Mouse (Mus musculus): ENCODE data around the gene Zbtb48. TPM values are rescaled to one million over a fixed set of nuclear protein-coding genes. Genes with fewer than 3 reads are reported as not detected.
"Not testable (repeated sequence)": the region's sequence is repeated elsewhere in the genome, so short reads cannot be mapped to it uniquely, and the experiment has no call there.

Zbtb48 gene
- polyA plus RNA-seq, 1 experiment from 2014 or later = 21.4 TPM

GRCm38 (mm10) chr4:152044609-152045008 lies 17.1 kb upstream of the Zbtb48 start:
- H3K9ac ChIP-seq = no peak overlapping the region

GRCm38 (mm10) chr4:152043171-152043570 lies 15.7 kb upstream of the Zbtb48 start:
- Histone ChIP-seq H3K9me3 (no peaks in the 10 kb centered on the region), H3K27me3 (no peaks in the 10 kb centered on the region), H3K4me2 (replicated peaks) (no peak overlapping the region), H3K9ac (no peak overlapping the region), H3K27ac (no peak overlapping the region), H3K4me3 (no peak overlapping the region), H3K36me3 (peaks cover 72% of the 10 kb centered on the region), H3K4me1 (peaks cover 19% of the 10 kb centered on the region)
- ATAC-seq (ENCODE audit: low FRiP score, low read depth) = no peak
- WGBS = 81% methylated on average over 3 of the region's 3 CpGs

More at GRCm38 (mm10) chr4:152044609-152045008, 17.1 kb upstream of the Zbtb48 start:
- no peak overlapping the region for H3K4me2 ChIP-seq (replicated peaks)
- H3K9me3 ChIP-seq = no peaks in the 10 kb centered on the region
- 72% methylated on average over 6 of the region's 6 CpGs for WGBS
- no peak for ATAC-seq (ENCODE audit: low FRiP score, low read depth)
- peaks cover 84% of the 10 kb centered on the region for H3K36me3 ChIP-seq
- H3K27ac ChIP-seq = no peak overlapping the region
- H3K27me3 ChIP-seq = no peaks in the 10 kb centered on the region
- H3K4me1 ChIP-seq = peaks cover 10% of the 10 kb centered on the region
- H3K4me3 ChIP-seq = no peak overlapping the region

- ATAC-seq (ENCODE audit: low FRiP score, low read depth) = no peak
- H3K4me3 ChIP-seq = no peak overlapping the region
- H3K9me3 ChIP-seq = no peaks in the 10 kb centered on the region
- no peak overlapping the region for H3K9ac ChIP-seq
- WGBS = 96% methylated on average over 22 of the region's 22 CpGs
- H3K4me1 ChIP-seq = peaks cover 21% of the 10 kb centered on the region
- no peak overlapping the region for H3K27ac ChIP-seq
- H3K4me2 ChIP-seq (replicated peaks) = no peak overlapping the region
- H3K27me3 ChIP-seq = no peaks in the 10 kb centered on the region
- peaks cover 61% of the 10 kb centered on the region for H3K36me3 ChIP-seq
Observed at GRCm38 (mm10) chr4:152041924-152042641, 14.6 kb upstream of the Zbtb48 start.

GRCm38 (mm10) chr4:152039831-152040310 lies 12.4 kb upstream of the Zbtb48 start:
- 4% methylated on average over 25 of the region's 25 CpGs for WGBS
- Histone ChIP-seq H3K36me3 (peaks cover 40% of the 10 kb centered on the region), H3K9ac (peak overlapping the region; percentile 95), H3K4me3 (peak overlapping the region; percentile 100), H3K4me2 (replicated peaks) (peak overlapping the region; percentile 99), H3K4me1 (peaks cover 21% of the 10 kb centered on the region), H3K27me3 (no peaks in the 10 kb centered on the region), H3K9me3 (no peaks in the 10 kb centered on the region), H3K27ac (no peak overlapping the region)
- no peak for ATAC-seq (ENCODE audit: low FRiP score, low read depth)

- H3K27ac ChIP-seq = no peak within 1 kb of the TSS
- H3K9me3 ChIP-seq = no peaks in the 10 kb centered on the region
- peak; percentile 86 for ATAC-seq (ENCODE audit: low FRiP score, low read depth)
- no peaks in the 10 kb centered on the region for H3K27me3 ChIP-seq
- H3K4me1 ChIP-seq = peaks cover 21% of the 10 kb centered on the region
- H3K9ac ChIP-seq = peak within 1 kb of the TSS; percentile 95
- peaks cover 34% of the 10 kb centered on the region for H3K36me3 ChIP-seq
- WGBS = under 1% methylated on average over 80 of the region's 86 CpGs
- H3K4me3 ChIP-seq = peak within 1 kb of the TSS; percentile 100
- H3K4me2 ChIP-seq (replicated peaks) = peak within 1 kb of the TSS; percentile 99
Observed at GRCm38 (mm10) chr4:152038985-152039830, 11.7 kb upstream of the Zbtb48 start, which contains the start of gene Nol9. Gene Nol9, plus strand, starts transcription at chr4:152039321.

- Histone ChIP-seq H3K27me3 (no peaks in the 10 kb centered on the region), H3K4me1 (peaks cover 21% of the 10 kb centered on the region), H3K36me3 (peaks cover 26% of the 10 kb centered on the region), H3K4me2 (replicated peaks) (peak within 1 kb of the TSS; percentile 99), H3K27ac (no peak within 1 kb of the TSS), H3K9ac (peak within 1 kb of the TSS; percentile 95), H3K4me3 (peak within 1 kb of the TSS; percentile 100), H3K9me3 (no peaks in the 10 kb centered on the region)
- ATAC-seq (ENCODE audit: low FRiP score, low read depth) = peak; percentile 45; the same call in 1 of the 2 replicates
- WGBS = 42% methylated on average over 10 of the region's 10 CpGs
Observed at GRCm38 (mm10) chr4:152038225-152038984, 10.9 kb upstream of the Zbtb48 start, which contains the start of gene Tas1r1. Gene Tas1r1, minus strand, starts transcription at chr4:152038568.

GRCm38 (mm10) chr4:152036464-152036863 lies 9.0 kb upstream of the Zbtb48 start:
- ATAC-seq (ENCODE audit: low FRiP score, low read depth); H3K36me3 ChIP-seq; H3K27ac ChIP-seq; H3K27me3 ChIP-seq; H3K4me2 ChIP-seq (replicated peaks); H3K9me3 ChIP-seq; H3K9ac ChIP-seq; H3K4me3 ChIP-seq: not testable (repeated sequence)
- peaks cover 21% of the 10 kb centered on the region for H3K4me1 ChIP-seq
- WGBS = 85% methylated on average over 6 of the region's 6 CpGs

- H3K9me3 ChIP-seq = no peaks in the 10 kb centered on the region
- no peak for ATAC-seq (ENCODE audit: low FRiP score, low read depth)
- H3K4me1 ChIP-seq = peaks cover 15% of the 10 kb centered on the region
- H3K27ac ChIP-seq = no peak overlapping the region
- H3K27me3 ChIP-seq = peaks cover 7% of the 10 kb centered on the region; the same call in 1 of the 2 replicates
- H3K4me2 ChIP-seq (replicated peaks) = no peak overlapping the region
- no peak overlapping the region for H3K4me3 ChIP-seq
- 88% methylated on average over 13 of the region's 13 CpGs for WGBS
- H3K9ac ChIP-seq = no peak overlapping the region
- H3K36me3 ChIP-seq = no peaks in the 10 kb centered on the region
Observed at GRCm38 (mm10) chr4:152032922-152033321, 5.5 kb upstream of the Zbtb48 start.

GRCm38 (mm10) chr4:152029997-152030396 lies 2.5 kb upstream of the Zbtb48 start:
- Histone ChIP-seq H3K4me2 (replicated peaks) (no peak overlapping the region), H3K4me1 (peaks cover 37% of the 10 kb centered on the region), H3K27me3 (peaks cover 7% of the 10 kb centered on the region; the same call in 1 of the 2 replicates), H3K9ac (0 out of 2 replicates have a peak overlapping the region, but pooled peaks have one; percentile 5), H3K9me3 (no peaks in the 10 kb centered on the region), H3K27ac (no peak overlapping the region), H3K36me3 (peaks cover 6% of the 10 kb centered on the region), H3K4me3 (no peak overlapping the region; the same call in 1 of the 2 replicates)
- WGBS = 77% methylated on average over 4 of the region's 4 CpGs
- no peak for ATAC-seq (ENCODE audit: low FRiP score, low read depth)

- no peak overlapping the region for H3K9ac ChIP-seq
- no peak overlapping the region for H3K4me3 ChIP-seq
- H3K4me1 ChIP-seq = peaks cover 42% of the 10 kb centered on the region
- no peak overlapping the region for H3K27ac ChIP-seq
- no peak overlapping the region; the same call in 1 of the 2 replicates for H3K4me2 ChIP-seq (replicated peaks)
- peaks cover 7% of the 10 kb centered on the region; the same call in 1 of the 2 replicates for H3K27me3 ChIP-seq
- H3K36me3 ChIP-seq = peaks cover 16% of the 10 kb centered on the region
- WGBS = 50% methylated on average over 5 of the region's 5 CpGs
- no peak for ATAC-seq (ENCODE audit: low FRiP score, low read depth)
- no peaks in the 10 kb centered on the region for H3K9me3 ChIP-seq
Observed at GRCm38 (mm10) chr4:152029087-152029486, 1.6 kb upstream of the Zbtb48 start.

GRCm38 (mm10) chr4:152028456-152028855 lies 985 bp upstream of the Zbtb48 start:
- 63% methylated on average over 15 of the region's 15 CpGs for WGBS
- H3K9me3 ChIP-seq = no peaks in the 10 kb centered on the region
- peaks cover 21% of the 10 kb centered on the region for H3K36me3 ChIP-seq
- peaks cover 7% of the 10 kb centered on the region; the same call in 1 of the 2 replicates for H3K27me3 ChIP-seq
- peak overlapping the region; percentile 73 for H3K9ac ChIP-seq
- peak overlapping the region; percentile 81 for H3K4me3 ChIP-seq
- ATAC-seq (ENCODE audit: low FRiP score, low read depth) = no peak
- no peak overlapping the region for H3K27ac ChIP-seq
- peak overlapping the region; percentile 98 for H3K4me2 ChIP-seq (replicated peaks)
- H3K4me1 ChIP-seq = peaks cover 42% of the 10 kb centered on the region

Measured in limb, embryonic 13.5 days (tissue).